In the genomic region with DNA sequence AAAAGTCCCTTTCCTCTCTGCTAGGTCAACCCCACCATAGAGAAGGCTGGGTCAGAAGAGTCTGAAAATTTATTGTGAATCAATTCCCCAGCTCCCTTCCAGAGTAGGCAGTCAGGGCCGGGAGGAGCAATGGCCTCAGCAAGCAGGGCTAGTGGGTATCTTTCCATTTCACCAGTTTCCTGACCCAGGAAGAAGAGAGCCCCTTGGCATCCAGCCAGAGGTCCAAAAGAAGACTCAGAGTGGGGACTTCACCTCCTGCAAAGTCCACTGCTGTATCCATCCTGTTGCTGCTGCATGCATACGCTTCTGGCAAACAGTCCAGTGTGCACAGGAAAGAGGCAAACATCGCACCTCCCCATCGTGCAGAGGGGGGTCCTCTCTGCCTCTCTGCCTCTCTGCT, we compare ENCODE assay signal across 28 mouse cellular contexts. TPM values are rescaled to one million over a fixed set of nuclear protein-coding genes. Genes with fewer than 3 reads are reported as not detected.
DNase-seq lines count a peak whose midpoint lies in the region; ATAC-seq and TF ChIP-seq lines count a peak whose summit lies in the region.
"Had no signal": no experiment of that assay in that cellular context is flagged by ENCODE, and none has a peak within 500 bp of the region (broad histone marks: within the 10 kb centered on the region; RNA-seq: fewer than 3 reads in every experiment).

No protein-coding gene starts in this region.

- peak; percentile 69 for DNase-seq in adrenal gland, postnatal 10 days
- DNase-seq in adrenal gland, postnatal 4 days (ENCODE audit: low spot score in 2 of 2) = no peak
- DNase-seq in kidney, adult 2 months = peak; percentile 67
- DNase-seq in kidney, postnatal 10 days = peak; percentile 78
- DNase-seq in gastrocnemius, postnatal 14 days = no peak
- no peak for DNase-seq in lung, postnatal 4 days
- DNase-seq: cerebellum, adult 8-10 months; cerebellum, postnatal 36 days; left cerebral cortex, postnatal 4 days; liver; retina, postnatal 1 day; thymus, postnatal 25 days had no signal

- no peaks in the 10 kb centered on the region for H3K36me3 ChIP-seq in kidney, adult 2 months (ENCODE audit: control insufficient read depth, insufficient read depth, low read length)
- H3K36me3 ChIP-seq in neural tube, embryonic 15.5 days = no peaks in the 10 kb centered on the region
- H3K36me3 ChIP-seq: embryonic facial prominence, embryonic 15.5 days; heart, embryonic 10.5 days; liver, embryonic 15.5 days; midbrain, embryonic 15.5 days had no signal

- H3K9ac ChIP-seq in neural tube, embryonic 15.5 days (replicated peaks) = peak overlapping the region; percentile 96
- H3K9ac ChIP-seq: embryonic facial prominence, embryonic 15.5 days; liver, embryonic 15.5 days; midbrain, embryonic 15.5 days had no signal

- H3K9me3 ChIP-seq in neural tube, embryonic 15.5 days (replicated peaks) = no peaks in the 10 kb centered on the region
- H3K9me3 ChIP-seq: embryonic facial prominence, embryonic 15.5 days; heart, embryonic 10.5 days; liver, embryonic 15.5 days; midbrain, embryonic 15.5 days had no signal

- no peak overlapping the region for H3K4me3 ChIP-seq in kidney, adult 2 months (ENCODE audit: insufficient read depth, low read depth, low read length)
- peak overlapping the region; percentile 59 for H3K4me3 ChIP-seq in neural tube, embryonic 15.5 days (replicated peaks)
- H3K4me3 ChIP-seq: embryonic facial prominence, embryonic 15.5 days; heart, embryonic 10.5 days; liver, embryonic 15.5 days; midbrain, embryonic 15.5 days; myocyte had no signal

- H3K4me1 ChIP-seq in kidney, adult 2 months (ENCODE audit: control insufficient read depth, insufficient read depth, low read length) = peaks cover 18% of the 10 kb centered on the region; the same call in 1 of the 2 replicates
- peaks cover 94% of the 10 kb centered on the region for H3K4me1 ChIP-seq in neural tube, embryonic 15.5 days
- H3K4me1 ChIP-seq: liver, embryonic 15.5 days had no signal

- TF ChIP-seq POLR2A in kidney, adult 2 months (IDR thresholded peaks at IDR 0.05; ENCODE audit: low read depth, low read length) = no peak

- no peaks in the 10 kb centered on the region for H3K27me3 ChIP-seq in kidney, adult 2 months (replicated peaks; ENCODE audit: control insufficient read depth, insufficient read depth, low read length)
- H3K27me3 ChIP-seq in neural tube, embryonic 15.5 days (replicated peaks) = no peaks in the 10 kb centered on the region

- no peak for TF ChIP-seq CTCF in kidney, adult 2 months (conservative IDR thresholded peaks at IDR 0.05; ENCODE audit: insufficient read depth, insufficient read length, low read depth, low read length)

- ATAC-seq in neural tube, embryonic 15.5 days (ENCODE audit: low FRiP score) = no peak
- ATAC-seq: forebrain, embryonic 14.5 days; hindbrain, postnatal 0 days; intestine, embryonic 16.5 days; midbrain, embryonic 15.5 days had no signal

- H3K4me2 ChIP-seq in neural tube, embryonic 15.5 days = peak overlapping the region; percentile 87
- H3K4me2 ChIP-seq: embryonic facial prominence, embryonic 15.5 days; liver, embryonic 15.5 days; midbrain, embryonic 15.5 days had no signal

- peak overlapping the region; percentile 42; the same call in 1 of the 2 replicates for H3K27ac ChIP-seq in kidney, adult 2 months (ENCODE audit: insufficient read depth, low read depth, low read length)
- H3K27ac ChIP-seq in neural tube, embryonic 15.5 days (replicated peaks) = peak overlapping the region; percentile 99
- H3K27ac ChIP-seq: embryonic facial prominence, embryonic 15.5 days; heart, embryonic 10.5 days; hindbrain, postnatal 0 days; liver, embryonic 15.5 days; macrophage; midbrain, embryonic 15.5 days had no signal

- WGBS in kidney, adult 2 months = 17% methylated on average over 4 of the region's 4 CpGs
- 10% methylated on average over 4 of the region's 4 CpGs for WGBS in neural tube, embryonic 15.5 days

- intact Hi-C loops in gastrocnemius, postnatal 14 days (cut with DNase I; ENCODE audit: low total_unique reads) = loop anchor here (10.0 kb wide), 1 partner anchor 279 kb away; no protein-coding TSS in a partner anchor

RNA-seq across cellular contexts. Expression of a gene that starts 4.6 kb away (rescaled TPM):
- total RNA-seq in adrenal gland, postnatal 10 days (2021) = 10 to 100 TPM; 55.7 to 73.6 TPM
- 10 to 100 TPM; 86.0 to 93.6 TPM for total RNA-seq in adrenal gland, postnatal 4 days (2021)
- 27.8 and 29.6 TPM in 2 replicates for polyA plus RNA-seq in kidney, adult 2 months (2012; rRNA removed)
- 55.7 and 57.5 TPM in 2 replicates for polyA plus RNA-seq in neural tube, embryonic 15.5 days (2015; fragmentation: Nextera tagmentation; extraction: Ambion mirVana)
- total RNA-seq in gastrocnemius, postnatal 14 days (2021) = under 1 TPM; 0.49 to 0.59 TPM
- total RNA-seq: granulocyte monocyte progenitor cell, adult 5-6 weeks; hindbrain, postnatal 0 days; layer of hippocampus, postnatal 14 days; left cerebral cortex, postnatal 4 days had no signal
- polyA plus RNA-seq: embryonic facial prominence, embryonic 15.5 days; forebrain, embryonic 14.5 days; heart, embryonic 16.5 days; hindbrain, postnatal 0 days; liver, embryonic 15.5 days; macrophage; midbrain, embryonic 15.5 days had no signal

RNA-seq across cellular contexts. Expression of a gene that starts 5.8 kb away (rescaled TPM):
- total RNA-seq in adrenal gland, postnatal 10 days (2021) = 10 to 100 TPM; 38.5 to 44.0 TPM
- 10 to 100 TPM; 58.4 to 61.2 TPM for total RNA-seq in adrenal gland, postnatal 4 days (2021)
- 51.7 and 69.9 TPM in 2 replicates for polyA plus RNA-seq in kidney, adult 2 months (2012; rRNA removed)
- polyA plus RNA-seq in neural tube, embryonic 15.5 days (2015; fragmentation: Nextera tagmentation; extraction: Ambion mirVana) = 63.1 and 71.8 TPM in 2 replicates
- total RNA-seq in gastrocnemius, postnatal 14 days (2021) = under 1 TPM; 0.71 to 0.74 TPM
- total RNA-seq: granulocyte monocyte progenitor cell, adult 5-6 weeks; hematopoietic stem cell, adult 5-6 weeks; layer of hippocampus, postnatal 14 days; left cerebral cortex, adult 8-10 months; left cerebral cortex, postnatal 4 days had no signal
- polyA plus RNA-seq: embryonic facial prominence, embryonic 15.5 days; forebrain, embryonic 14.5 days; heart, embryonic 16.5 days; liver, embryonic 15.5 days; macrophage; midbrain, embryonic 15.5 days had no signal

RNA-seq across cellular contexts. Expression of a gene that starts 10.5 kb away (rescaled TPM):
- total RNA-seq in adrenal gland, postnatal 10 days (2021) = 10 to 100 TPM; 27.3 to 27.7 TPM
- 10 to 100 TPM; 39.4 to 49.8 TPM for total RNA-seq in adrenal gland, postnatal 4 days (2021)
- polyA plus RNA-seq in kidney, adult 2 months (2012; rRNA removed) = 15.5 and 16.5 TPM in 2 replicates
- polyA plus RNA-seq in neural tube, embryonic 15.5 days (2015; fragmentation: Nextera tagmentation; extraction: Ambion mirVana) = 101 and 115 TPM in 2 replicates
- total RNA-seq in gastrocnemius, postnatal 14 days (2021) = 1 to 10 TPM; 1.5 to 1.6 TPM
- total RNA-seq: granulocyte monocyte progenitor cell, adult 5-6 weeks; hematopoietic stem cell, adult 5-6 weeks; layer of hippocampus, postnatal 14 days; left cerebral cortex, adult 8-10 months; left cerebral cortex, postnatal 4 days had no signal
- polyA plus RNA-seq: embryonic facial prominence, embryonic 15.5 days; forebrain, embryonic 14.5 days; macrophage; midbrain, embryonic 15.5 days; testis, adult 2 months had no signal

RNA-seq across cellular contexts. Expression of a gene that starts 16.4 kb away (rescaled TPM):
- total RNA-seq in adrenal gland, postnatal 10 days (2021) = 10 to 100 TPM; 23.6 to 29.8 TPM
- total RNA-seq in adrenal gland, postnatal 4 days (2021) = 10 to 100 TPM; 43.6 to 47.9 TPM
- polyA plus RNA-seq in kidney, adult 2 months (2012; rRNA removed) = 62.7 and 67.9 TPM in 2 replicates
- polyA plus RNA-seq in neural tube, embryonic 15.5 days (2015; fragmentation: Nextera tagmentation; extraction: Ambion mirVana) = 109 and 135 TPM in 2 replicates
- under 1 TPM; 0.43 to 0.75 TPM for total RNA-seq in gastrocnemius, postnatal 14 days (2021)
- total RNA-seq: granulocyte monocyte progenitor cell, adult 5-6 weeks; layer of hippocampus, postnatal 14 days; left cerebral cortex, adult 8-10 months; left cerebral cortex, postnatal 4 days had no signal
- polyA plus RNA-seq: embryonic facial prominence, embryonic 15.5 days; forebrain, embryonic 14.5 days; heart, embryonic 16.5 days; macrophage; myocyte had no signal

RNA-seq across cellular contexts. Expression of a gene that starts 27.2 kb away (rescaled TPM):
- 10 to 100 TPM; 12.1 to 17.1 TPM for total RNA-seq in adrenal gland, postnatal 10 days (2021)
- 10 to 100 TPM; 26.5 to 27.8 TPM for total RNA-seq in adrenal gland, postnatal 4 days (2021)
- 7.7 and 8.4 TPM in 2 replicates for polyA plus RNA-seq in kidney, adult 2 months (2012; rRNA removed)
- 39.5 and 106 TPM in 2 replicates for polyA plus RNA-seq in neural tube, embryonic 15.5 days (2015; fragmentation: Nextera tagmentation; extraction: Ambion mirVana)
- under 1 TPM; 0.90 to 0.91 TPM for total RNA-seq in gastrocnemius, postnatal 14 days (2021)
- total RNA-seq: layer of hippocampus, postnatal 14 days; left cerebral cortex, adult 8-10 months; left cerebral cortex, postnatal 4 days had no signal
- polyA plus RNA-seq: embryonic facial prominence, embryonic 15.5 days; forebrain, embryonic 14.5 days; macrophage; myocyte had no signal

Comparison
In these comparisons a context has a peak if more than half of its experiments do, and no peak if none do; other contexts are left out.
1. DNase-seq: peak in adrenal gland, postnatal 10 days (single experiment), kidney, adult 2 months (single experiment) and kidney, postnatal 10 days (single experiment); none in adrenal gland, postnatal 4 days (0 of 2), gastrocnemius, postnatal 14 days (single experiment) and lung, postnatal 4 days (0 of 2).
2. RNA of a gene that starts 4.6 kb away (total RNA-seq): 86.0 to 93.6 TPM in adrenal gland, postnatal 4 days and 55.7 to 73.6 TPM in adrenal gland, postnatal 10 days; 0.49 to 0.59 TPM in gastrocnemius, postnatal 14 days; every median in the first group is over 10 times any median in the second.
3. RNA of a gene that starts 5.8 kb away (total RNA-seq): 58.4 to 61.2 TPM in adrenal gland, postnatal 4 days and 38.5 to 44.0 TPM in adrenal gland, postnatal 10 days; 0.71 to 0.74 TPM in gastrocnemius, postnatal 14 days; every median in the first group is over 10 times any median in the second.
4. RNA of a gene that starts 10.5 kb away (total RNA-seq): 39.4 to 49.8 TPM in adrenal gland, postnatal 4 days and 27.3 to 27.7 TPM in adrenal gland, postnatal 10 days; 1.5 to 1.6 TPM in gastrocnemius, postnatal 14 days; every median in the first group is over 10 times any median in the second.